Mouse (Mus musculus) urinary bladder, adult 18-20 months (tissue): Measurements from ENCODE around the gene Rnf121.

Source experiments
- DNase-seq, 2 experiments: peaks; one replicate each; pipeline ENCODE4 v3.0.0; 2022; ENCODE audit warnings: low spot score in 2 of 2, mixed read lengths in 2 of 2

Gene Rnf121

DNA sequence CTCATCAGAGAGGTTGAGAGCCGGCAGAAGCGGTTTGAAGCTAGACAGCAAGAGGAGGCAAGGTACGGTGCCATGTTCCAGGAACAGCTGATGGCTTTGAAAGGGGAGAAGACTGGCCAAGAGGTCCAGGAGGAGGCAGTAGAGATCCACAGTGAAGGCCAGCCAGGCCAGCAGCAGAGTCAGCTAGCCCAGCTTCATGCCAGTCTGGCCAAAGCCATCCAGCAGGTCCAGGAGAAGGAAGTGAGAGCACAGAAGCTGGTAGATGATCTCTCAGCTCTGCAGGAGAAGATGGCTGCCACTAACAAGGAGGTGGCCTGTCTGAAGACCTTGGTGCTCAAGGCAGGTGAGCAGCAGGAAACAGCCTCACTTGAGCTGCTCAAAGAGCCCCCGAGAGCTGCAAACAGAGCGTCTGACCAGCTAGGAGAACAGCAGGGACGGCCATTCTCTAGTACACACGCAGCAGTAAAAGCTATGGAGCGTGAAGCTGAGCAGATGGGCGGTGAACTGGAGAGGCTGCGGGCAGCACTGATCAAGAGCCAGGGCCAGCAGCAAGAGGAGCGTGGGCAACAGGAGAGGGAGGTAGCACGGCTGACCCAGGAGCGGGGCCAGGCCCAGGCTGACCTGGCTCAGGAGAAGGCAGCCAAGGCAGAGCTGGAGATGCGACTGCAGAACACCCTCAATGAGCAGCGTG, 65.7 kb downstream of the Rnf121 start:
- no peak for DNase-seq

DNA sequence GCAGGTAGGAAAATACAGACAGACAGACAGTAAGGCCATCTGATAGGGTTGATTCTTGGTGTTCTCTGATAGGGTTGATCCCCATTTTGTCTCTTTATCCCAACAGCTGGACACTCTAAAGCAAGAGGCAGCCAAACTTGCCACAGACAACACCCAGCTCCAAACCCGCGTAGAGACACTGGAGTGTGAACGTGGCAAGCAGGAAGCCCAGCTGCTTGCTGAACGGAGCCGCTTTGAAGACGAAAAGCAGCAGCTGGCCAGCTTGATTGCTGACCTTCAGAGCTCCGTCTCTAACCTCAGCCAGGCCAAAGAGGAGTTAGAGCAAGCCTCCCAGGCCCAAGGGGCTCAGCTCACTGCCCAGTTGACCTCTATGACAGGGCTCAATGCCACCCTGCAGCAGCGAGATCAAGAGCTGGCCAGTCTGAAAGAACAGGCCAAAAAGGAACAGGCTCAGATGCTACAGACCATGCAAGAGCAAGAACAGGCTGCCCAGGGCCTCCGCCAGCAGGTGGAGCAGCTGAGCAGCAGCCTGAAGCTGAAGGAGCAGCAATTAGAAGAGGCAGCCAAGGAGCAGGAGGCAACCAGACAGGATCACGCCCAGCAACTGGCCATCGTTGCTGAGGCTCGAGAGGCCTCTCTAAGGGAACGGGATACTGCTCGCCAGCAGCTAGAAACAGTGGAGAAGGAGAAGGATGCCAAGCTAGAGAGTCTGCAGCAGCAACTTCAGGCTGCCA, 66.9 kb downstream of the Rnf121 start:
- DNase-seq = peak; percentile 75 to 80

DNA sequence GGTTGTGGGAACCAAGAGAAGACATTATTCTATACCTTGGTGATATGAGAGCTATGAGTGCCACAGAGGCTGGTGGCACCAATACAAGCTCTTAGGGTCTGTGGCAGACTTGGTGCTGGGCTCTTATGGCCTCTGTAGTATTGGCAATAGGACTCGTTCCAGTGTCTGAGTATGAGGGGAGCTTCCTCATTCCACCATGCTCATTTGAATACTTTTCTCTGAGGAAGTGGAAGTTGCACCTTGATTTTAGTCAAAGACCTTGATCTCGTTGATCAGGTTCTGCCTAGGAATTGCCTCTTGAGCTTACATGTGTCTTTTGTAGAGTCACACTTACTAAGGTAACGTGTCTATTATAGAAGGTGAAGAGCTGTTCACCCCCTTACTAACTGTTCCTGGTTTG, 71.0 kb downstream of the Rnf121 start:
- DNase-seq = no peak

DNA sequence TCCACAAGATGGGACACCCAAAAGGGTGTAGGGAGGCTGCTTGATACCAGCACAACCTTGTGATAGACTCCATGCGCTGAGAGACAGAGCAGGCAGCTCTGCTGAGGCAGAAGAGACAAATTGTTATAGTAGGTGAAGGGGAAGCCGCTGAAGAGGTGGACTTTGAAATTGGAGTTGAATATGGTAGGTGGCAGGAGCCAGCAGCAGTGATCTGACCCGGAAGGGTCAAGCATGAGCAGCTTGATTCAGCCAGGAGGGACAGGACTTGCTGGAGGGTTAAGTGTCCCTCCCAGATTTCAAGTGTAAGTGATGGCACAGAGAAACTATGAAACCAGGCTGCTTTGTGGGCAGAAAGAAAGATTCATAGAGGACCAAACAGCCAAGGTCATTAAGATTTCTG, 80.2 kb downstream of the Rnf121 start:
- no peak for DNase-seq

DNA sequence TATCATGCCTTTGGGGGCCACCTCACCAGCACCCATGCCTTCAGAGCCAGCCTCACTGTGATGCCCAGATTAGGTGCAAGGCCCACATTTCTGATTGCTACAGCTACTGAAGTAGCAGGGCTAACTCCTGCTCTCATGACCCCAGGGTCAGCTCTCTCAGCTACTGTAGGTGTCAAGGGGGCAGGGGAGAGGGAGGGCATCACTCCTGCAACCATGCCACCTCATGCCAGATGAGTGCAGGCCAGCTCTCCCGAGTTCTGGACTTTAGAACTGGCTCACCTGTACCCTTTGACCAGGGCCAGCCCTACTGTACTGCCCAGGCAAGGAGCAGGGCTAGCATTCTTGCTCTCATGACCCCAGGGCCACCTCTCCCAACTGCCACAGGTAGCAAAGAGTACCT, 82.5 kb downstream of the Rnf121 start:
- no peak for DNase-seq

DNA sequence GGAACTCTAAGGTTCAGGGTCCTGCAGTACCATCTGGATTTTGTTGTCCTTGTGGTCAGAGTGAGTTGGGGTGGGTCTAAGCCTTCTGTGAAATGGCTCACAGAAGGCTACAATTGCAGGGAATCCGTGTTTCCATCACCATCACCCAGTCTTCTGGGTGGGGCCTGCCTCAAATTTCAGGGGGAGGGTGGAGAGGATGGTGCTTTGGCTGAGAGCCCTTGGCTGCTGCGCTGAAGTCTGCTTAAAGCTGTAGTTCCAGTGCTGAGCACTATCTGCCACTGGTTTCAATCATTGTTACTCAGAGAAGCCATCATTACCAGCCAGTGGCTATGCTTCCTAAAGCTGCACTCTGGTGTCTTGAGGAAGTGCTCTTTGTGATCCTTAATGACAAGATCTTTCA, 90.8 kb downstream of the Rnf121 start:
- peak in 1 of 2 experiments; percentile 41 for DNase-seq

DNA sequence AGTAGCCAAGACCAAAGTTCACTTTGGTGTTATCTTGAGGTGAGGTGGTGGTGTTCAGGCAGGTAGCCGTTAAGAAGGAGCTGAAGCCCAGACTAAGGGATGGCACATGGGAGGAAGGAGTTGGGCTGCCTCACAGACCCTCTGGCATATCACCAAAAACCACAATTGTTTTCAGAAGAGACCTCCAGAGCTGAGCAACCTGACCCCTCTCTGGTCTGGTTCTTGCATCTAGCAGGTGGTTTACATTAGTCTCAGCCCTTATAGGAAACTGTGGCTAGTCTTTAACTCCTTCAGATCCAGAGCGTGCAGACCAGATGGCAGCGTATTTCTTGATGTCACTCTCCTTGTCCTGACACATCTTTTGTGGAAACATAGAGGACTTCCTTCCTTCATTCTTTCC, 91.5 kb downstream of the Rnf121 start:
- no peak for DNase-seq

DNA sequence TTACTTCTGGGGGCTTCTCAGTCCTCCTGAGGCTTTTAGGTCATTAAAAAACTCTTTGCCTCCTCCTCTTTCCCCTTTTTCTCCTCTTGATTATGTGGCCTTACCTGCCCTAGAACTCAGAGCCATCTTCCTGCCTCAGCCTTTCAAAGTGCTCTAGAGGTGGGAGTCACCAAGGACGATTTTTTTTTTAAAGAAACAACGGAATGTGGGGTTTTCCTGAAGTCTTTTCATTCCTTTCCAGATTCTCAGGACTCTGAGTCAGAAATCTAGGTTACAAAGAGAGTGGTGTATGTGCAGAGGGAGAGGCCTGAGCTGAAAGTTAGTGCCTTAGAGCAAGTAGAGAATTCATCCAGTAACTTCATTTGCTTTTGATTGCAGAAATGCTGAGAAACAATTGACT, 93.5 kb downstream of the Rnf121 start:
- DNase-seq = no peak

DNA sequence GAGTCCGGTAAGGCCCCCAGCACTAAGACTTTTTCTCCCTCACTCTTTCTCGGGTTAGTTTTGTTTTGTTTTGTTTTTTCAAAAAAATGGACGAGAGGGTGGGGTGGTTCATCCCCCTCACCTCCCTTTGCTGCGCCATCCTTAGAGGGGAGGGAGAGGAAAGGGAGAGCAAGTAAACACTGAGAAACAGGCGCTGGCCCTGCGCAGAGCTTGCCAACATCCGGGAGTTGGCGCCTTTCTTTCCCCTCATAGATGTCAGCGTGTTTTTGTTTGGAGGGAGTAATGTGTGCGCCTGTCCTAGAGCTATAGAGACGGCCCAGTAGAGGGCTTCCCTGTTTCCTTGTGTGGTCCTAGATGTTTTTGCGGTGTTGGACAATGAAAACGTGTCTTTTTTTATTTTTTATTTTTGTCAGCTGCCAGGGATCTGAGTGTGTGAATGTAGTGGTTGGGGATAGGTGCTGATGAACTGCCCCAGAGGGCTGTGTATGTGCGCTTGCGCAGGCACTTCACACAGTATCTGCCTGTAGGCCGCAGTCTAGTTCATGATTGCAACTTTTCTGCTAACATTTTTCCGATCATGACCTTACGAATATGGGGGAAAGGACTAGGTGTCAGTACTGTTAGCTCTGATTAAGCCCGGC, 94.3 kb downstream of the Rnf121 start:
- DNase-seq = peak; percentile 62 to 76

DNA sequence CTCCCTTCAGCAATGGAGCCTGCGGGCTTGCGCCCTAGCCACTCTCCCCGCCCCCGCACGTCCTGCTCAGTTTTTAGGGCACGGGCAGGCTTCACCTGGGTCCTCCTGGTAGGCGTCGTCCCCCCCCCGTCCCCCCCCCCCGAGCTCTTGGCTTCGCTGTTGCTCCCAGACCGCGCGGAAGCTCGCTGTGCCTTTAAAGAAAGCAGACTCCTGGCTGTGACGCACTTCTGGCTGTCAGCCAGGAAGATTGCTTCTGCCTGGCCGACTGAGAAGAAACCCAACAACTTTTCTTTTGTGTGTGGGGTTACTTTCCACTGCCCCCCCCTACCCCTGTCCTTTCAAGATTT, 94.9 kb downstream of the Rnf121 start:
- peak in 1 of 2 experiments; percentile 88 for DNase-seq

DNA sequence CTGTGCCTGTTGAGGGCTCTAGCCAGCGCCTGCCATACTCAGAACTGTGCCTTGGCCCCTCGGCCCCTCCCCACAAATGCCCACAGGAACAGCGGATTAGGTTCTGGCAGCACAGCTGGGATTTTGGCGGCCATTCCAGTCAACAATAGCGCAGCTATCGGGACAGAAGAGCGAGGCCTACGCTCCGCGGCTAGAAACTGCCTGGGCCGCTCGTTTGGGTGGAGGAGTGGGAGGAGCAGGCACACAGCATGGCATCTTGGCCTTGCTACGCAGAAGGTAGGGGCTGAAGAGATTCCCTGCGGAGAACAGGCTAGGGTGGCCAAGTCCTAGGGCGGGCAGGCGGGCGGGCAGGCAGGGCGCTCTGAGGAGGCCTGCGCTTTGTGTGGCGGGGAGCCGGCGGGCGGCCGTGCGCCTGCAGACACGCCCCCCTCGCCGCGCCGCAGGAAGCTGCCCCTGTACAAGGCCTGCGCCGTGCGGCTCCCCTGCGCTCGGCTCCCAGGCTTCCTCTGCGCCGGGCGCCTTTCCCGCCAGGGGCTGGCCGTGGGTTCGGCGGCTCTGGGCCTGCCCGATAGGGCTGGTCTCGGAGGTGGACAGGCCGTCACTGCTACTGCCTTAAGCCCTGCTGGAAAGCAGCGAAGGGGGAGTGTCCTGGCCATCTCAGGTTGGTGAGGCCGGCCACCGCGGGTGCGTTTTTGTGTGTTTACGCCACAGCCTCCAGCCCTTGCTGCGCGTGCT, 95.4 kb downstream of the Rnf121 start:
- peak; percentile 80 to 87 for DNase-seq
